Mouse (Mus musculus) activated CD4-positive, CD25-positive, alpha-beta regulatory T cell (primary cell): Measurements from ENCODE around the gene Itga4. TPM values are rescaled to one million over a fixed set of nuclear protein-coding genes. Genes with fewer than 3 reads are reported as not detected.

Experiments
- polyA plus RNA-seq, 2 experiments: library from polyadenylated mRNA; unstranded; fragments of 100-300 nt; shearing (Covaris generic); gene quantifications; one replicate each; pipeline ENCODE4 v1.2.1; 2017

Itga4 gene
- polyA plus RNA-seq = 100 to 1,000 TPM in 1 of 2 experiments, 10 to 100 TPM in 1; 87.3 to 109 TPM

DNA sequence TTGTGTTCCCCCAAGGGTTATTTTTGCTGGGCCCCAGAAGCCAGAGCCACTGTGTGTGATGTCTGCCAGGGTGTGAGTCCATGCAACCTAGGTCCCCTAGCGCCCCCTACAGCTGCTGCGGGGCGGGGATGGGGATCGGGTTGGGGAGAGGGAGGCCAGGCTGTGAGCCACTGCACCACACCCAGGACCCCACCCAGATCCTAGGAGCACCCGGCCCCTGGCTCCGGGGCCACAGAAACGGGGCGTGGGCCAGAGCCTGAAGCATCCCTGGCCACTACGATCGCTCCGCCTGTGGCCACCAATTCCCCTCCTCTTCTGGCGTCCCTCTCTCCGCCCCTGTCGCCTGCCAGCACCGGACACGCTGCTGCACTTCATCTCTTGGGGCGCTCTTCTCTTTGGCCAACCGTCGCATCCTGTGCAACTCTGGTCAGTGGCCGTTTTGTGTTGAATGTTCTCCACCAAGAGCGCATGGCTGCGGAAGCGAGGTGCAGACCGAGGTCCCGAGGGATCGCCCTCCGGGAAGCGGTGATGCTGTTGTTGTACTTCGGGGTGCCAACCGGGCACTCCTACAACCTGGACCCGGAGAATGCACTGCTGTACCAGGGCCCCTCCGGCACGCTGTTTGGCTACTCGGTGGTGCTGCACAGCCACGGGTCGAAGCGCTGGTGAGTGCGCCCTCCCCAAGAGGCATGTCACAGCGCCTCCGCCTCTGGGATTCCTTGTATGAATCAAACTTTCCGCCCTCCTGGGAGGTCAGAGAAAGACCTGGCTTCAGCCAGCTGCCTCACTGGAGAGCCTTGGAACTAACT, at the start of gene Itga4:
TSS of gene Itga4 (plus strand) at position 235 of the 809 bp plus-strand sequence.

Other genes with a start within 250 kb of the Itga4 start
- gene Neurod1, start 201.3 kb downstream of the Itga4 start, polyA plus RNA-seq = not detected
- gene Cerkl, start 201.4 kb downstream of the Itga4 start, polyA plus RNA-seq = 1 to 10 TPM; 3.4 to 9.7 TPM